Comparison of ENCODE assay signal across 8 mouse cellular contexts in genomic region chr8:115650110-115650521, GRCm38 (mm10). TPM values are rescaled to one million over a fixed set of nuclear protein-coding genes. Genes with fewer than 3 reads are reported as not detected.
A peak's percentile ranks its signal among the peaks of the same experiment; 100 is the strongest.
DNase-seq lines count a peak whose midpoint lies in the region; ATAC-seq lines count a peak whose summit lies in the region.

No protein-coding gene starts in this region.

- intact Hi-C loops in gastrocnemius, postnatal 14 days (cut with DNase I; ENCODE audit: low total_unique reads): no loop called here

- no peaks in the 10 kb centered on the region for H3K36me3 ChIP-seq in heart, embryonic 13.5 days
- no peaks in the 10 kb centered on the region for H3K36me3 ChIP-seq in liver, embryonic 12.5 days

- 24% methylated on average over 3 of the region's 3 CpGs for WGBS in heart, embryonic 13.5 days
- 31% methylated on average over 3 of the region's 3 CpGs for WGBS in liver, embryonic 12.5 days (ENCODE audit: insufficient replicate concordance)

- peaks cover 8% of the 10 kb centered on the region; the same call in 1 of the 2 replicates for H3K9me3 ChIP-seq in heart, embryonic 13.5 days
- H3K9me3 ChIP-seq in liver, embryonic 12.5 days (replicated peaks): no peaks in the 10 kb centered on the region

- H3K27ac ChIP-seq in heart, embryonic 13.5 days (replicated peaks): peak overlapping the region; percentile 67
- H3K27ac ChIP-seq in liver, embryonic 12.5 days: no peak overlapping the region

- no peak for ATAC-seq in heart, embryonic 13.5 days (ENCODE audit: extremely low read depth, insufficient number of reproducible peaks, low FRiP score, low TSS enrichment)
- ATAC-seq in liver, embryonic 12.5 days: peak; percentile 44; the same call in 1 of the 2 replicates

- no peak overlapping the region for H3K4me3 ChIP-seq in heart, embryonic 13.5 days
- H3K4me3 ChIP-seq in liver, embryonic 12.5 days: no peak overlapping the region

- peaks cover 12% of the 10 kb centered on the region for H3K4me1 ChIP-seq in heart, embryonic 13.5 days
- H3K4me1 ChIP-seq in liver, embryonic 12.5 days: 0 out of 2 replicates have a peak, but pooled peaks cover 5% of the 10 kb centered on the region

- H3K4me2 ChIP-seq in heart, embryonic 13.5 days: no peak overlapping the region
- H3K4me2 ChIP-seq in liver, embryonic 12.5 days: no peak overlapping the region

- H3K9ac ChIP-seq in heart, embryonic 13.5 days: no peak overlapping the region
- H3K9ac ChIP-seq in liver, embryonic 12.5 days: no peak overlapping the region

- no peaks in the 10 kb centered on the region for H3K27me3 ChIP-seq in heart, embryonic 13.5 days (replicated peaks)
- no peaks in the 10 kb centered on the region for H3K27me3 ChIP-seq in liver, embryonic 12.5 days (replicated peaks)

- DNase-seq in gastrocnemius, postnatal 14 days: peak; percentile 26
- DNase-seq in gastrocnemius, adult 18-20 months (ENCODE audit: low spot score): no peak
- peak; percentile 8 for DNase-seq in adrenal gland, postnatal 25 days
- DNase-seq in urinary bladder, adult 18-20 months (ENCODE audit: low spot score in 2 of 2): no peak
- DNase-seq in kidney, adult 8-10 months: no peak
- no peak for DNase-seq in B cell, adult 2 months

RNA-seq across cellular contexts. Expression of gene Maf, which starts 57.5 kb away (rescaled TPM):
- total RNA-seq in gastrocnemius, postnatal 14 days (2021): 100 to 1,000 TPM in 1 of 2 experiments, 10 to 100 TPM in 1; 93.8 to 112 TPM
- 100 to 1,000 TPM; 145 to 163 TPM for total RNA-seq in gastrocnemius, adult 18-20 months (2021)
- total RNA-seq in adrenal gland, postnatal 25 days (2021): 23.7 and 27.3 TPM in 2 replicates
- polyA plus RNA-seq in heart, embryonic 13.5 days (2015; fragmentation: Nextera tagmentation; extraction: Ambion mirVana): 2.5 and 3.3 TPM in 2 replicates
- 2.5 and 3.2 TPM in 2 replicates for polyA plus RNA-seq in liver, embryonic 12.5 days (2016; fragmentation: Nextera tagmentation; extraction: Ambion mirVana)

Comparison
In these comparisons a context has a peak if more than half of its experiments do, and no peak if none do; other contexts are left out.
1. DNase-seq: peak in gastrocnemius, postnatal 14 days (single experiment) and adrenal gland, postnatal 25 days (single experiment); none in gastrocnemius, adult 18-20 months (single experiment), urinary bladder, adult 18-20 months (0 of 2), kidney, adult 8-10 months (0 of 2) and B cell, adult 2 months (0 of 2).